Mouse (Mus musculus) cortical plate, adult 2 months (tissue): ENCODE measurements at regions not wholly inside any gene's neighbourhood (a gene's known extent, or its start where the extent isn't known, plus 50 kb on each side); places are given as distances from the start of the nearest gene placed in this dataset.

Experiments used
- CTCF ChIP-seq: fragments of 200-500 bp; IDR thresholded peaks from 2 replicates; pipeline ENCODE4 v1.5.1; 2011; ENCODE audit warnings: mild to moderate bottlenecking, control low read depth, low read length; ENCODE audit not compliant: insufficient read depth; ENCODE audit errors: extremely low read depth
- POLR2A ChIP-seq: fragments of 200-500 bp; IDR thresholded peaks from 2 replicates; pipeline ENCODE4 v1.6.1; 2011; ENCODE audit warnings: mild to moderate bottlenecking, low read length, control low read depth; ENCODE audit not compliant: insufficient read depth; ENCODE audit errors: extremely low read depth

GRCm38 (mm10) chr8:86366636-86367035 is 213.8 kb downstream of the Abcc12 start:
- TF ChIP-seq POLR2A (no peak), CTCF (no peak)
